Mouse (Mus musculus) erythroblast, adult 5-6 weeks (primary cell): ENCODE data around the gene Csmd2. TPM values are rescaled to one million over a fixed set of nuclear protein-coding genes. Genes with fewer than 3 reads are reported as not detected.

Experiments used
- ATAC-seq: replicated peaks from 2 replicates; pipeline ENCODE4 v1.8.0; 2016; ENCODE audit warnings: moderate number of reproducible peaks, mild to moderate bottlenecking, moderate TSS enrichment, inconsistent platforms; ENCODE audit not compliant: poor library complexity, low FRiP score, severe bottlenecking
- total RNA-seq, 2 experiments: library from RNA; stranded (forward) in 1 of 2; stranded (reverse) in 1 of 2; fragments of 150-400 nt in 1 of 2; fragments of 200-764, 138-1000 nt in 1 of 2; gene quantifications; 2 replicates each; pipeline versions ENCODE4 v1.2.3 to v1.2.4; 2015 to 2017; ENCODE audit warnings: low replicate concordance in 2 of 2

Csmd2 gene
- total RNA-seq, 2 experiments from 2014 or later = not detected

GRCm38 (mm10) chr4:128304049-128304448 lies 316.4 kb downstream of the Csmd2 start:
- ATAC-seq = no peak

DNA sequence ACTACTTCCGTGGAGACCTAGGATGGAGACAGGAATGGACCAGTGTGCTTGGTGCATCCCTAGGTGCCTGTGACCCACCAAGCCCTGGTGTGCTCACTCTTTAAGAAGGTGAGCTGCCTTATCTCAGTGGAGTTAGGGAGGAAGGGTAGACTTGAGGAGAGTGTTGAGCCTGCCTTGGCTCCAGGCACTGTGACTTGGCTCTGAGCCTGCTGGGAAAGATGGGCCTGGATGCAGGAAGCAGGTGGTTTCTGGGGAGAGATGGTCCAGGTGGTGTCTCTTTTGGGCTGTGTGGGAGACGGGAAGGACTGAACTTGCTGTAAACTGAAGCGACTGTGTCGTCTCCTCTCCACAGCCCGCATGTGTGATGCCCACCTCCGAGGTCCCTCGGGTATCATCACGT lies 318.4 kb downstream of the Csmd2 start:
- ATAC-seq = no peak

DNA sequence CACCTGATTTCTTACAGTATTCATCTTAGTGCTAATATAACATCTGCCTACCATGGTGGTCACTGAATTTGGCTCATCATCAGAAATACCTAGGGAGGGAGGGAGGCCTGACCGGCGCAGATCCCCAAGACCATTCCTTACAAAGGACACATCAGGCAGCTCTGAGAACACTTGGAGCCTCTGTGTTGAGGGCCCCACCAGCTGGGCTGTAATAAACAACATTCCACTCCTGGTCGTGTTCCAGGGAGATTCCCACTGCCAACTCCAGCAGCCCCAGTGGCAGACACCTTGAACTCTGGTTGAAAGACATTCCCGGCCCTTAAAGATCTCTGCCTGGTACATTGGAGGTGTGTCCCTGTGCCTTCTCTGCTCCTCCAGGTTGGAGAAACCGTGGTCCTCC lies 327.7 kb downstream of the Csmd2 start:
- ATAC-seq = no peak

DNA sequence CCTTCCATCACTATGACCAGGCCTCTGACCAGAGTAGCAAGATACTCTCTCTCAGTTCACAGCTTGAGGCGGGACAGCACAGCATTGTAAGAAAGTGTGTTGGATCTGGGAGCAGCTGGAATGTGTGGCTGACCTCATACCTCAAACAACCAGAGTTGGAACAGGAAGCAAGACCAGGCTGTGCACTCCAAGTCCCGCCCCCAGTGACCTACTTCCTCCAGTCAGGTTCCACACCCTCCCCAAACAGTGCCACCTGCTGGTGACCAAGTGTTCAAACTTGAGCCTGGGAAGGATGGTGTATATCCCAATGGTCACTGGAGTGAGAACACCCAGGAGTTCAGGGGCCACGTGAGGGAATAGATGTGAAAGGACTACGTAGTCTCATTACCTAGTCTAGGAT lies 330.3 kb downstream of the Csmd2 start:
- ATAC-seq = no peak

GRCm38 (mm10) chr4:128325511-128325910 lies 337.9 kb downstream of the Csmd2 start:
- ATAC-seq = no peak

GRCm38 (mm10) chr4:128326755-128327154 lies 339.1 kb downstream of the Csmd2 start:
- ATAC-seq = no peak

DNA sequence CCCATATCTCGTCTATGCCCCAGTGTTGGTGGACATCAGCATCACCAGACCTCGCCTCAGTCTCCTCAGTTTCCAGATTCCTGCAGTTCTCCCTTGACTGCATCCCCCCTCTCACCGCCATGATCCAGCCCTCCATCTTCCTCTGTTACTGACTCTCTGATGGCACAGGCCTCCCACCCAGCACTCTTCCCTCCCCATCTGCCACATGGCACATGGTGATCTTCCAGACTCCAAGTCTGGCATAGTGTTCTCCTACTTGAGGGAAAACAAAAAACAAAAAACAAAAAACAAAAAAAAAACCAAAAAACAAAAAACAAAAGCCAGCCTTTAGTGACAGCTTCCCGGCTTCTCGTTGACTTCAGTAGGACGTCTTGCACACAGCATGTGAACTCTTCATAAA lies 339.8 kb downstream of the Csmd2 start:
- no peak for ATAC-seq

- no peak for ATAC-seq
Observed at GRCm38 (mm10) chr4:128330519-128330918, 342.9 kb downstream of the Csmd2 start.

- ATAC-seq = no peak
Observed at GRCm38 (mm10) chr4:128340457-128340856, 352.8 kb downstream of the Csmd2 start.

- no peak for ATAC-seq
Observed at GRCm38 (mm10) chr4:128341315-128341714, 353.7 kb downstream of the Csmd2 start.

- ATAC-seq = no peak
Observed at GRCm38 (mm10) chr4:128342208-128342607, 354.6 kb downstream of the Csmd2 start.

DNA sequence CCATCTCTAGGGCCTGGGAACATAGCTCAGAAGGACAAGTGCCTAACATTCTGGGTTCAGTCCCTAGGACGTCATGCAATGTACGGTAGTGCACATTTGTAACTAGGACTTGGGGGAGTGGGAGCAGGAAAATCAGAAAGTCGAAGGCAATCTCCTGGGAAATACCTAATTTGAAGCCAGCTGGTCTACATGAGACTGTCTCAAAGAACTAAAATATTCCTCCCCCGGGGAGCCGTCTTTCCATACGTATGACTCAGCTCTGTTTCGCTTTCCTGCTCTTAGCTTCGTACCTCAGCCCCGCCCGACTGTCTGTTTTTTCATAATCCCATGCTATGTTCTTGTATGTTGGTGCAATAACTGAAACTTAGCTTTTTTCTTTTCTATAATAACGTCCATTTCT lies 371.1 kb downstream of the Csmd2 start:
- no peak for ATAC-seq

DNA sequence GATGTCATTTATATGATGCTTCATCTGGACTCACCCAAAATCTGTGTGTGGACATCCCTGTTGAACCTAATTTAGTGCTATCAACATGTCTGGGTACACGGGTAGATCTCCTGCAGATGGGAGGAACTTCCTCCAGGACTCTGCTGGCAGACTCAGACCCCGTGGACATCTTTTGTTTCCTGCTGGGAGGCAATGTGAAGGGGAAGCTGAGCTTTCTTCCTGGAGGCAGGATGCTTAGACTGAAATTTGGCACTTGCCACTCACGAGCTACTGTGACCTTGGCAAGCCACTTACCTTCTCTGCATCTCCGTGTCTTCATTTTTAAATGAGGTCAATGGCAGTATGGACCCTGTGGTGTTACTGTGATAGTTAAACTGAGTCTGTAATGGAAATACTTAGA lies 378.2 kb downstream of the Csmd2 start:
- no peak for ATAC-seq

DNA sequence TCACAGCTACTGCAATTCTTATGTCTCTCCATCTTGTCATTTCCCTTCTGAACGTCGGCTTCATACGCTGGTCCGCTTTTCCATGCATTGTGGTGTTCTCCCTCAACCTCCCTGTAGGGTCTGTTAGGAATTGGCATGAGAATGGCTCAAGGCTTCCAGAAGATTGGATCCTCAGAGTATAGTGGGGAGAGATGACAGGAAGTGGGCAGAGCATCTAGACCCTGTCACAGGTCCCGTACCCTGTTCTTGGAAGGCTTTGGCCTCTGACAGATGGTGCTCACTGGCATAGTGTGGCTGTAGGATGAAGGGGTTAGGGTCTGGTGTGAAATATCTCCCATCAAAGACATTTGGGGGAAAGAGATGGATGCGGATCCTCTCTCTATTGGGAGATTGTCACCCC lies 380.4 kb downstream of the Csmd2 start:
- ATAC-seq = no peak

- no peak for ATAC-seq
Observed at GRCm38 (mm10) chr4:128371766-128372165, 384.1 kb downstream of the Csmd2 start.

DNA sequence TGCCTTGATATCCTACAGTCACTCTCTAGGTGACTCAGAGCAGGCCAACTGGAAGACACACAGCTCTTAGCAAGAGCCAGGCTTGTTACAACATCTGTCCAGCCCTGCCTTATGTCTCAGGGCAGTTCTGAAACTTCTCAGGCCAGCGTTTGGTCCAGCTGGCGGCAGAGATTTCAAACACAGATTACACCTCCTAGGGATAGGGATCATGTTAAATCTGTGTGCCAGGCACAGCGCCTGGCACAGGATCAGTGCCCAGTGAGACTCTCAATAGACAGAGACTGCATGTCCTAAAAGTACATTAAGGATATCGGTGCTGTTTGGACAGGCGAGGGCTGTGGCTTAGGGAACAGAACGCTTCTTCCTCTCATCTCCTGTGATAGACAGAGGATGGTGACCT lies 385.5 kb downstream of the Csmd2 start:
- ATAC-seq = no peak

GRCm38 (mm10) chr4:128374051-128374450 lies 386.4 kb downstream of the Csmd2 start:
- no peak for ATAC-seq

- ATAC-seq = no peak
Observed at GRCm38 (mm10) chr4:128378946-128379345, 391.3 kb downstream of the Csmd2 start.

DNA sequence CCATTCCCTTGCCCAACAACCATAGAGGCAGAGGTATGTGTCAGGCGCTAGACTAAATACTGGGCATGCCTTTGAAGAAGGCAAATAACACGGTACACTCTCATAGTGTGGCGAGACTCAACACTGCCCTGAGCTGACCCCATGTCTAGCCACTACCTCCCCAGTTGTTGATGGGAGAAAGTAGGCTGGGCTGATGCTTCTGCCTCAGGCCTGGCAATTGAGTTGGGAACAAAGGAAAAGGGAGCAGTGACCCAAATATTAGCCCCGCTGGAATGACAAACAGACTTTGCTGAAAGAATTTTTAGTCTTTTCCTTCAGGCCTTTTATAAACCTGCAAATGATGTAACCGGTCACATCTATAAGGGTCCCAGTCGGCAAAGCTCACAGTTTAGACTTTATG lies 393.7 kb downstream of the Csmd2 start:
- ATAC-seq = no peak

DNA sequence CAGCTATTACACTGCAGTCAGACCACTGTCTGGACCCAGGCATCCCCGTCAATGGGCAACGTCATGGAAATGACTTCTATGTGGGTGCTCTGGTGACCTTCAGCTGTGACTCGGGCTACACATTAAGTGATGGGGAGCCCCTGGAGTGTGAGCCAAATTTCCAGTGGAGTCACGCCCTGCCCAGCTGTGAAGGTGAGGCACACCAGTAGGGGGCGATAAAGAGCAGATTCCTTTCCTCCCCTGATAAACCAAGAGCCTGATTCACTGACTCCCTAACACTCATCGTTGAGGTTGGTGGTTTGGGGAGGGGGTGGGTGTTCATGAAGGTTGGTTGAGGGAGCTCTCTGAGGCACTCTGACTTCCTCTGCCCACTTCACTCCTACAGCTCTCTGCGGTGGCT lies 396.1 kb downstream of the Csmd2 start:
- no peak for ATAC-seq

DNA sequence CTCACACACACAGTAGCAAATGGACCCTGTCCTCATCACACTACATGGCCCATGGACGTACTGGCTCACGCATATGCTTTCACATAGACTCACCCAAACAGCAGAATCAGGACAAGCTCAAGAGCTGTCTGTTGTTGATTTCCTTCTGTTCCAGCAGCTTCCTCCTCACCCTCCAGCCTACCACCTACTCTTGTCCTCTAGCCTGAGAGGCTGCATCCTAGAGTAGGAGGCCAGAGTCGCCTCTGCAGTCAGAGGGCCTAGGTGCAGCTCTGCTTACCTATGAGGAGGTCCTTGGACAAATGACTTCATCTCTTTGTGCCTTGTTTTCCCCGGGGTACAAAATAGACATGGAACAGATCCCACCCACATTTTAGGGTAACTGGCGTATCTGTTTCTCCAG lies 403.8 kb downstream of the Csmd2 start:
- ATAC-seq = no peak

DNA sequence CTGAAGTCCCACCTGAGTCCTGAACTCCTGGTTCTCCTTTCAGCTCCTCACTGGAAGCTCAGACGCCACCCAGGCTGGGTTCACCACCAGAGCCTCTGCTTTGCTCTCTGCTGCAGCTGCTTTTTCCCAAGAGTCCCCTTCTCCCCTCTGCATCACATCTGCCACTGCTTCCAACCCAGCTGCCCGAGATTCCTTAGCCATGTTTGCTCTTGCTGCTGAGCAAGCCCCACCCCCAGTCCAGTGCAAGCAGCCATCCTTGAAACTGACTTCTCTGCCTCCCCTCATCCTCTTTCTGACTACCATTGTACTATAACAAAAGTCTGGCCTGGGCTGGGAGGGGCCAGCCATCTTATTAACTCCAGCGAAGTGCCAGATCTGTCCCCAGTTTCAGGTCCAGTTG lies 404.6 kb downstream of the Csmd2 start:
- ATAC-seq = no peak

DNA sequence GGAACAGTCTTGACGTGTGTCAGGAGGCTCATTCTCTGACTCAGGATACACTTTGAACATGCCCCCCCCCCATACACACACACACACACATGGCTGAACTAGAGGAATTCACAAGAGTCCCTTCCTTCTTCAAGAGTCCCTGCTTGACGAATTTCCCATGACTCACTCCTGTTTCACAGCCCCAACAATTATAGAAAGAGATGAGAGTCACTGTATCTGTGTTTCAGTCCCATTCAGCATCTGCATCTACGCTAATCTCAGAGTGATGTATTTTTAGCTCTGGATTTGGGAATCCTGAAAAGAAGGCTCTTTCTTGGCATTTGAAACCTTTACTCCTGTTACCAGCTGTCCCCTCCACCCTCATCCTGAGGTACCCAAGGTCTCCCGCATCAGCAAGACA lies 406.2 kb downstream of the Csmd2 start:
- ATAC-seq = no peak
